Mouse (Mus musculus) heart, postnatal 10 days (tissue): Measurements from ENCODE around the gene Olfr1311. TPM values are rescaled to one million over a fixed set of nuclear protein-coding genes. Genes with fewer than 3 reads are reported as not detected.
"Not testable (repeated sequence)": the region's sequence is repeated elsewhere in the genome, so short reads cannot be mapped to it uniquely, and the experiment has no call there.

Experiments used
- DNase-seq, 2 experiments: peaks; one replicate each; pipeline ENCODE4 v3.0.0; 2021
- intact Hi-C: fragments of 180-260 bp; cut with DNase I; formaldehyde crosslinking; loops from one replicate; pipeline ENCODE4 v1.15.1; 2025
- total RNA-seq, 2 experiments: library from RNA; stranded (reverse); gene quantifications; 2 replicates each; pipeline ENCODE4 v1.2.3; 2021

The Olfr1311 gene
- total RNA-seq, result not detected

GRCm38 (mm10) chr2:112024312-112024711 is at the start of gene Olfr1311:
Gene Olfr1311, minus strand, starts transcription at chr2:112024412.
- DNase-seq, result no peak
- intact Hi-C loops, result no loop called here

- no peak for DNase-seq
- intact Hi-C loops, result no loop called here
Measured at GRCm38 (mm10) chr2:112050138-112050537, 25.9 kb upstream of the Olfr1311 start, which contains the start of gene Olfr1312. Gene Olfr1312, minus strand, starts transcription at chr2:112050238.

GRCm38 (mm10) chr2:112026971-112027370 is 2.8 kb upstream of the Olfr1311 start:
- DNase-seq, intact Hi-C loops: not testable (repeated sequence)

GRCm38 (mm10) chr2:112014900-112015299 is 9.3 kb downstream of the Olfr1311 start:
- DNase-seq, result no peak
- intact Hi-C loops, result no loop called here

GRCm38 (mm10) chr2:112012608-112013007 is 11.6 kb downstream of the Olfr1311 start, which contains the start of gene Olfr1310:
Gene Olfr1310, minus strand, starts transcription at chr2:112012708.
- intact Hi-C loops, result no loop called here
- no peak for DNase-seq

GRCm38 (mm10) chr2:111990181-111990580 is 34.0 kb downstream of the Olfr1311 start, which contains the start of gene Olfr1309:
Gene Olfr1309, minus strand, starts transcription at chr2:111990281.
- intact Hi-C loops, result no loop called here
- DNase-seq, result no peak

Other genes starting within 250 kb of the Olfr1311 start
- gene Olfr1302, start 247.0 kb downstream of the Olfr1311 start, total RNA-seq, result not detected
- gene Olfr1303, start 204.1 kb downstream of the Olfr1311 start, total RNA-seq, result not detected
- gene Olfr1305, start 147.3 kb downstream of the Olfr1311 start, total RNA-seq, result not detected
- gene Olfr1306, start 108.1 kb downstream of the Olfr1311 start, total RNA-seq, result not detected
- gene Olfr1307, start 75.0 kb downstream of the Olfr1311 start, total RNA-seq, result under 1 TPM in 1 of 2 experiments, not detected in 1; 0.02 TPM
- gene Olfr1308, start 59.5 kb downstream of the Olfr1311 start, total RNA-seq, result not detected
- not detected for gene Olfr1309, start 34.1 kb downstream of the Olfr1311 start, total RNA-seq
- not detected for gene Olfr1310, start 11.7 kb downstream of the Olfr1311 start, total RNA-seq
- not detected for gene Olfr1312, start 25.8 kb upstream of the Olfr1311 start, total RNA-seq
- gene Olfr1313, start 53.4 kb upstream of the Olfr1311 start, total RNA-seq, result not detected
- not detected for gene Olfr1314, start 72.4 kb upstream of the Olfr1311 start, total RNA-seq
- not detected for gene Olfr1315-ps1, start 91.0 kb upstream of the Olfr1311 start, total RNA-seq
- not detected for gene Olfr1316, start 110.6 kb upstream of the Olfr1311 start, total RNA-seq
- gene Olfr1317, start 115.9 kb upstream of the Olfr1311 start, total RNA-seq, result not detected
- not detected for gene Olfr1318, start 129.8 kb upstream of the Olfr1311 start, total RNA-seq
- gene Lpcat4, start 215.1 kb upstream of the Olfr1311 start, total RNA-seq, result 1 to 10 TPM; 5.8 to 6.0 TPM
- gene Nutm1, start 234.9 kb upstream of the Olfr1311 start, total RNA-seq, result not detected
- gene Nop10, start 237.5 kb upstream of the Olfr1311 start, total RNA-seq, result 10 to 100 TPM; 63.9 to 67.6 TPM
- 10 to 100 TPM; 37.1 to 43.3 TPM for gene Slc12a6, start 241.4 kb upstream of the Olfr1311 start, total RNA-seq
- 1 to 10 TPM in 1 of 2 experiments, under 1 TPM in 1; 0.31 to 1.3 TPM for gene Gm21985, start 241.9 kb upstream of the Olfr1311 start, total RNA-seq